Mouse (Mus musculus) heart, embryonic 16.5 days (tissue): ENCODE measurements at regions not wholly inside any gene's neighbourhood (a gene's known extent, or its start where the extent isn't known, plus 50 kb on each side); places are given as distances from the start of the nearest gene placed in this dataset.

Experiments
- ATAC-seq: fragments of 200-750 bp; cut with Nextera tagmentation; replicated peaks from 2 replicates; pipeline ENCODE4 v1.8.0; 2017; ENCODE audit warnings: moderate number of reproducible peaks; ENCODE audit not compliant: insufficient read depth, low FRiP score; ENCODE audit errors: extremely low read depth
- H3K27ac ChIP-seq: fragments of 300-500 bp; sonication (generic); 2 replicates; pipeline ENCODE4 v1.5.1; 2014; ENCODE audit warnings: mild to moderate bottlenecking, low read length, control low read depth, moderate library complexity
- H3K27me3 ChIP-seq: fragments of 300-500 bp; sonication (generic); 2 replicates; pipeline ENCODE4 v1.6.1; 2014; ENCODE audit warnings: low read length, mixed read lengths; ENCODE audit not compliant: control insufficient read depth, insufficient read depth
- H3K36me3 ChIP-seq: fragments of 300-500 bp; sonication (generic); 2 replicates; pipeline ENCODE4 v1.6.1; 2014; ENCODE audit not compliant: control insufficient read depth, insufficient read depth
- H3K4me1 ChIP-seq: fragments of 300-500 bp; sonication (generic); 2 replicates; pipeline ENCODE4 v1.6.1; 2014; ENCODE audit warnings: low read length, mixed read lengths; ENCODE audit not compliant: control insufficient read depth, insufficient read depth
- H3K4me2 ChIP-seq: fragments of 300-500 bp; sonication (generic); 2 replicates; pipeline ENCODE4 v1.6.1; 2014; ENCODE audit warnings: low read depth, mild to moderate bottlenecking, control low read depth, low read length
- H3K4me3 ChIP-seq: fragments of 300-500 bp; sonication (generic); 2 replicates; pipeline ENCODE4 v1.5.1; 2014; ENCODE audit warnings: mild to moderate bottlenecking, control low read depth, low read length
- H3K9ac ChIP-seq: fragments of 300-500 bp; sonication (generic); 2 replicates; pipeline ENCODE4 v1.6.1; 2014; ENCODE audit warnings: low read length, control low read depth
- H3K9me3 ChIP-seq: fragments of 300-500 bp; sonication (generic); replicated peaks from 2 replicates; pipeline ENCODE4 v1.6.1; 2016; ENCODE audit warnings: low read length; ENCODE audit not compliant: control insufficient read depth
- WGBS: fragments of 180-500 bp; shearing (Covaris S2); extraction: QIAGEN DNeasy Blood & Tissue Kit; methylation state at CpG from one replicate; pipeline ENCODE4 v1.1.7; 2014; 5-methylcytosine and 5-hydroxymethylcytosine counted together

GRCm38 (mm10) chr6:94966962-94967361, 150.1 kb upstream of the Kbtbd8 start:
- Histone ChIP-seq H3K9ac (no peak overlapping the region), H3K4me2 (no peak overlapping the region), H3K36me3 (no peaks in the 10 kb centered on the region), H3K9me3 (no peaks in the 10 kb centered on the region), H3K4me1 (no peaks in the 10 kb centered on the region; the same call in 1 of the 2 replicates), H3K4me3 (no peak overlapping the region), H3K27me3 (no peaks in the 10 kb centered on the region), H3K27ac (no peak overlapping the region)
- ATAC-seq: no peak
- 4% methylated on average over 3 of the region's 3 CpGs for WGBS

DNA sequence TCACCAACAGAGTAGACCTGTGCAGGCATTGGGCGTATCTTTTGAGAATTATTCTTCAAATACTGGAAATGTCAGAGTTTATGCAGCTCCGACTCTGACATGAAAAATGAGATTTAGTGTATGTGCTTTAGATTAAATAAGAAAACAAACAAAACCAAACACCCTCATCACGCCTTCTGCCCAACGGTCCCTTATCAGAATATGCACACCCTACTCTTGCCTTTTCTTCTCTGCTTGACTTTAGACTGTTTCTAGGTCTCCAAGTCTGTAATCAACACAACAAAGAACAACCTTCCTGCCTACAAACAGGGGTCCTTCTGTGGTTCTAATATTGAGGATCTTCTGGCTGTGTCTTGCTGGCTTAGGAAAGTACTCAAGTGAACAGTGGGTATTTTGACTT, 153.8 kb upstream of the Kbtbd8 start:
- no peak overlapping the region for H3K9ac ChIP-seq
- H3K36me3 ChIP-seq: no peaks in the 10 kb centered on the region
- no peaks in the 10 kb centered on the region for H3K27me3 ChIP-seq
- WGBS: 52% methylated on average over 4 of the region's 4 CpGs
- H3K4me2 ChIP-seq: no peak overlapping the region
- no peak overlapping the region for H3K27ac ChIP-seq
- no peak for ATAC-seq
- no peaks in the 10 kb centered on the region for H3K9me3 ChIP-seq
- H3K4me1 ChIP-seq: no peaks in the 10 kb centered on the region; the same call in 1 of the 2 replicates
- H3K4me3 ChIP-seq: no peak overlapping the region

GRCm38 (mm10) chr6:94962411-94963087, 154.5 kb upstream of the Kbtbd8 start:
- no peaks in the 10 kb centered on the region for H3K36me3 ChIP-seq
- no peak overlapping the region for H3K4me2 ChIP-seq
- no peak overlapping the region for H3K9ac ChIP-seq
- H3K27ac ChIP-seq: no peak overlapping the region
- no peaks in the 10 kb centered on the region; the same call in 1 of the 2 replicates for H3K4me1 ChIP-seq
- 18% methylated on average over 7 of the region's 7 CpGs for WGBS
- ATAC-seq: peak; percentile 74
- H3K9me3 ChIP-seq: no peaks in the 10 kb centered on the region
- no peak overlapping the region for H3K4me3 ChIP-seq
- H3K27me3 ChIP-seq: no peaks in the 10 kb centered on the region

GRCm38 (mm10) chr6:94961821-94962220, 155.2 kb upstream of the Kbtbd8 start:
- no peak for ATAC-seq
- Histone ChIP-seq H3K9me3 (no peaks in the 10 kb centered on the region), H3K27me3 (no peaks in the 10 kb centered on the region), H3K4me3 (no peak overlapping the region), H3K27ac (no peak overlapping the region), H3K4me2 (no peak overlapping the region), H3K4me1 (no peaks in the 10 kb centered on the region; the same call in 1 of the 2 replicates), H3K9ac (no peak overlapping the region), H3K36me3 (no peaks in the 10 kb centered on the region)
- 69% methylated on average over 1 of the region's 1 CpGs for WGBS

GRCm38 (mm10) chr6:94957990-94958389, 159.1 kb upstream of the Kbtbd8 start:
- ATAC-seq: no peak
- no peak overlapping the region for H3K4me2 ChIP-seq
- H3K36me3 ChIP-seq: no peaks in the 10 kb centered on the region
- no peaks in the 10 kb centered on the region; the same call in 1 of the 2 replicates for H3K4me1 ChIP-seq
- H3K9ac ChIP-seq: no peak overlapping the region
- H3K27me3 ChIP-seq: no peaks in the 10 kb centered on the region
- 75% methylated on average over 6 of the region's 6 CpGs for WGBS
- peaks cover 7% of the 10 kb centered on the region for H3K9me3 ChIP-seq
- no peak overlapping the region for H3K4me3 ChIP-seq
- H3K27ac ChIP-seq: no peak overlapping the region

- Histone ChIP-seq H3K4me2 (no peak overlapping the region), H3K27ac (no peak overlapping the region)
- 56% methylated on average over 6 of the region's 6 CpGs for WGBS
Observed at GRCm38 (mm10) chr6:94957172-94957668, 159.8 kb upstream of the Kbtbd8 start.

DNA sequence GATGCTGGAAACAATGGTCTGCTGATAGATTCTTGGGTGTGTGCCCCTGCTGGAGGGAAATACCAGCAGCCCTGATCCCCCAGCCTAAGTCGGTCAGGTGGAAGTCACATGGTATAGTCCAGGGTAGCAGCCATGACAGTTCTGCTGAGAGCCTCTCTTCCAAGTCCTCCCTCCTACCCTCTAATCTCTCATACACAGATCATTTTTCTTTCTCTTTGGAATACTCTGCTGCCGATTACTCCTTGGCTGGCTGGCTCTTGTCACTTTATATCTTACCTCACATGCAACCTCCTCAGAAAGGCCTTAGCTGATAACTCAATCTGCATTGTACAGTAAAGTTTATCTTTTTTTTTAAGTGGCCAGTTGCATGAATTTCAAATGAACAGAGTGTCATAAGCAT, 162.5 kb upstream of the Kbtbd8 start:
- H3K4me1 ChIP-seq: no peaks in the 10 kb centered on the region
- H3K4me3 ChIP-seq: no peak overlapping the region
- no peak overlapping the region for H3K27ac ChIP-seq
- no peak overlapping the region for H3K4me2 ChIP-seq
- ATAC-seq: no peak
- no peaks in the 10 kb centered on the region for H3K36me3 ChIP-seq
- H3K9ac ChIP-seq: no peak overlapping the region
- WGBS: 35% methylated on average over 2 of the region's 2 CpGs
- peaks cover 7% of the 10 kb centered on the region for H3K9me3 ChIP-seq
- H3K27me3 ChIP-seq: no peaks in the 10 kb centered on the region

More at GRCm38 (mm10) chr6:94957172-94957668, 159.8 kb upstream of the Kbtbd8 start:
- no peaks in the 10 kb centered on the region for H3K27me3 ChIP-seq
- H3K4me3 ChIP-seq: no peak overlapping the region
- H3K9ac ChIP-seq: no peak overlapping the region
- ATAC-seq: no peak
- no peaks in the 10 kb centered on the region for H3K4me1 ChIP-seq
- no peaks in the 10 kb centered on the region for H3K36me3 ChIP-seq
- H3K9me3 ChIP-seq: peaks cover 7% of the 10 kb centered on the region

DNA sequence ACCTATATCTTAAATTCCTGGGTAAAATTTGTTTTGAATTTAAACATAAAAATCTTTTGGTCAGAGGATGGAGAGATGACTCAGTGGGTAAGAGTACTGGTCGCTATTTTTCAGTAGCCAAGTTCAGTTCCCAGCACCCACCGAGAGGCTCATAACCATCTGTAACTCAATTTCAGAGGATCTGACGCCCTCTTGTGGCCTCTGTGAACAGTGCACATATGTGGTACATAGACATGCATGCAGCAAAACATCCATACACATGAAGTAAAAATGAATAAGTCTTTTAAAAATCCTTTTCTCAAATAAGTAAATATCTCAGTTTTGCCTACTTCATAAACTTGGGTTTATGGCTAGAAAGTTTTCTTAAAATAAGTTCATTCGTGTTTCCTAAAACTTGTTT, 163.4 kb upstream of the Kbtbd8 start:
- Histone ChIP-seq H3K27ac (no peak overlapping the region), H3K4me1 (no peaks in the 10 kb centered on the region), H3K36me3 (no peaks in the 10 kb centered on the region), H3K9me3 (peaks cover 7% of the 10 kb centered on the region), H3K9ac (no peak overlapping the region), H3K27me3 (no peaks in the 10 kb centered on the region), H3K4me3 (no peak overlapping the region), H3K4me2 (no peak overlapping the region)
- no peak for ATAC-seq
- WGBS: 87% methylated on average over 4 of the region's 4 CpGs

GRCm38 (mm10) chr6:94951971-94952768, 164.9 kb upstream of the Kbtbd8 start:
- peaks cover 7% of the 10 kb centered on the region for H3K9me3 ChIP-seq
- no peaks in the 10 kb centered on the region for H3K36me3 ChIP-seq
- H3K4me1 ChIP-seq: no peaks in the 10 kb centered on the region
- H3K27me3 ChIP-seq: no peaks in the 10 kb centered on the region
- H3K9ac ChIP-seq: no peak overlapping the region
- no peak overlapping the region for H3K4me2 ChIP-seq
- WGBS: 86% methylated on average over 7 of the region's 7 CpGs
- ATAC-seq: no peak
- no peak overlapping the region for H3K27ac ChIP-seq
- no peak overlapping the region for H3K4me3 ChIP-seq
